Mouse (Mus musculus): Measurements from ENCODE around the gene Sema4g.

DNA sequence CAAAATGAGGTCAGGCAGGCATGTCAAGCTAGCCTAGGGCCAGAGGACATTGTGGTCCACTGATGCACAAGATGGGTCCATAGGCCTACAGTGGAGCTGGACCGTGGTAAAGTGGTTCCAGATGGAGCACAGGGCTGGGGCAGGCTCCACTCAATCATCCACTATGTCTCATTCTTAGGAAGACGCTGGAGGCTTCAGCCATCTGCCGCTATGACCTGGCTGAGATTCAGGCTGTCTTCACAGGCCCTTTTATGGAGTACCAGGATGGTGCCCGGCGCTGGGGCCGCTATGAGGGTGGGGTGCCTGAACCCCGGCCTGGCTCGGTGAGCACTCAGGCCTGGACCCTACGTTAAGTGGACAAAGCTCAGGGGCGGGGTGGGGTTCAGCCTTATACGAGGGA, 8.9 kb downstream of the Sema4g start:
- no peak for TF ChIP-seq ZNF384 (IDR thresholded peaks at IDR 0.05; ENCODE audit: low read depth, low read length)
- no peak for TF ChIP-seq HCFC1 (IDR thresholded peaks at IDR 0.05; ENCODE audit: borderline replicate concordance, insufficient read depth, low read length)
- TF ChIP-seq ZC3H11A (IDR thresholded peaks at IDR 0.05; ENCODE audit: borderline replicate concordance, low read depth, low read length): no peak
- no peak for TF ChIP-seq MAFK (IDR thresholded peaks at IDR 0.05; ENCODE audit: insufficient read depth, low read depth, low read length)
- TF ChIP-seq CHD2 (IDR thresholded peaks at IDR 0.05; ENCODE audit: low read depth, low read length): no peak

Measured in ES-E14 (cell line).